Mouse (Mus musculus) intestine, embryonic 14.5 days (tissue): Measurements from ENCODE around the gene Pink1. TPM values are rescaled to one million over a fixed set of nuclear protein-coding genes. Genes with fewer than 3 reads are reported as not detected.

Experiments used
- ATAC-seq: fragments of 200-750 bp; cut with Nextera tagmentation; replicated peaks from 2 replicates; pipeline ENCODE4 v1.8.0; 2017; ENCODE audit warnings: low read depth, moderate number of reproducible peaks, moderate TSS enrichment, moderate library complexity; ENCODE audit not compliant: low FRiP score, low TSS enrichment
- DNase-seq: peaks from one replicate; pipeline ENCODE4 v3.0.0-alpha.2; 2018; ENCODE audit warnings: low spot score
- H3K27ac ChIP-seq: fragments of 300-500 bp; sonication (generic); 2 replicates; pipeline ENCODE4 v1.5.1; 2014; ENCODE audit warnings: low read depth, mild to moderate bottlenecking, control low read depth
- H3K27me3 ChIP-seq: fragments of 300-500 bp; sonication (generic); replicated peaks from 2 replicates; pipeline ENCODE4 v1.6.1; 2014; ENCODE audit warnings: low read length, control low read depth; ENCODE audit not compliant: control insufficient read depth, insufficient read depth
- H3K36me3 ChIP-seq: fragments of 300-500 bp; sonication (generic); 2 replicates; pipeline ENCODE4 v1.6.1; 2014; ENCODE audit warnings: low read length, control low read depth; ENCODE audit not compliant: control insufficient read depth, insufficient read depth
- H3K4me1 ChIP-seq: fragments of 300-500 bp; sonication (generic); replicated peaks from 2 replicates; pipeline ENCODE4 v1.6.1; 2014; ENCODE audit warnings: low read length, control low read depth, mixed read lengths; ENCODE audit not compliant: control insufficient read depth, insufficient read depth
- H3K4me2 ChIP-seq: fragments of 300-500 bp; sonication (generic); 2 replicates; pipeline ENCODE4 v1.6.1; 2014; ENCODE audit warnings: low read length
- H3K4me3 ChIP-seq: fragments of 300-500 bp; sonication (generic); 2 replicates; pipeline ENCODE4 v1.5.1; 2014; ENCODE audit warnings: low read depth, low read length, control low read depth, mixed read lengths
- H3K9ac ChIP-seq: fragments of 300-500 bp; sonication (generic); 2 replicates; pipeline ENCODE4 v1.6.1; 2014; ENCODE audit warnings: mild to moderate bottlenecking, low read length
- H3K9me3 ChIP-seq: fragments of 300-500 bp; sonication (generic); 2 replicates; pipeline ENCODE4 v1.6.1; 2016; ENCODE audit warnings: low read length, control low read depth; ENCODE audit not compliant: control insufficient read depth
- WGBS: fragments of 180-500 bp; shearing (Covaris S2); extraction: QIAGEN DNeasy Blood & Tissue Kit; methylation state at CpG from one replicate; pipeline ENCODE4 v1.1.7; 2014; 5-methylcytosine and 5-hydroxymethylcytosine counted together
- microRNA-seq: library from miRNA; unstranded; fragments of <30 nt; microRNA quantifications from one replicate; pipeline ENCODE4, GENCODE M21; 2016
- polyA plus RNA-seq: library from polyadenylated mRNA; unstranded; fragments of >200 nt; fragmentation: Nextera tagmentation; extraction: Ambion mirVana; gene quantifications from 2 replicates; pipeline ENCODE4 v1.2.1, GENCODE M21; 2014

The Pink1 gene
- polyA plus RNA-seq, 1 experiment from 2014 or later, result 20.5 TPM

DNA sequence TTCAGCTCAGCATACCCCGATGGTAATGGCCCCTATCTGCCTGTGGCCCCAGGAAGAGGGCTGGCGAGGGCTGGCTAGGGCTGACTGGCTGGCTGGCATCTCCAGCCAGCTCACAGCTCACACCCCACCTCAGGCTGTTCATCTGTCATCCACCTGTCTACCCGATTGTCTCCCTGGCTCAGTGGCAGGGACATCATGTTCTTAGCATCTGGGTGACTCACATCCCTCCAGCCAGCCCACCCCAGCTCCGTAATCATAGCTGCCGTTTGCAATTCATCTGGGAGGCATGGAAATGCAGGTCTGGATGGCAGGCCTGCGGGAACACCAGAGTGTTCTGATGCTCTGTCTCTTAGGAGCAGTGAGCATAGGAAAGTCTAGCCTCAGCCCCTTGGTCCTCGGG lies 47.8 kb downstream of the Pink1 start:
- 70% methylated on average over 7 of the region's 7 CpGs for WGBS
- H3K4me2 ChIP-seq, result no peak overlapping the region
- H3K4me3 ChIP-seq, result no peak overlapping the region
- H3K27ac ChIP-seq, result no peak overlapping the region
- no peak for ATAC-seq
- no peaks in the 10 kb centered on the region for H3K27me3 ChIP-seq
- no peaks in the 10 kb centered on the region for H3K36me3 ChIP-seq
- no peak for DNase-seq
- no peak overlapping the region for H3K9ac ChIP-seq
- no peaks in the 10 kb centered on the region for H3K4me1 ChIP-seq
- no peaks in the 10 kb centered on the region for H3K9me3 ChIP-seq

DNA sequence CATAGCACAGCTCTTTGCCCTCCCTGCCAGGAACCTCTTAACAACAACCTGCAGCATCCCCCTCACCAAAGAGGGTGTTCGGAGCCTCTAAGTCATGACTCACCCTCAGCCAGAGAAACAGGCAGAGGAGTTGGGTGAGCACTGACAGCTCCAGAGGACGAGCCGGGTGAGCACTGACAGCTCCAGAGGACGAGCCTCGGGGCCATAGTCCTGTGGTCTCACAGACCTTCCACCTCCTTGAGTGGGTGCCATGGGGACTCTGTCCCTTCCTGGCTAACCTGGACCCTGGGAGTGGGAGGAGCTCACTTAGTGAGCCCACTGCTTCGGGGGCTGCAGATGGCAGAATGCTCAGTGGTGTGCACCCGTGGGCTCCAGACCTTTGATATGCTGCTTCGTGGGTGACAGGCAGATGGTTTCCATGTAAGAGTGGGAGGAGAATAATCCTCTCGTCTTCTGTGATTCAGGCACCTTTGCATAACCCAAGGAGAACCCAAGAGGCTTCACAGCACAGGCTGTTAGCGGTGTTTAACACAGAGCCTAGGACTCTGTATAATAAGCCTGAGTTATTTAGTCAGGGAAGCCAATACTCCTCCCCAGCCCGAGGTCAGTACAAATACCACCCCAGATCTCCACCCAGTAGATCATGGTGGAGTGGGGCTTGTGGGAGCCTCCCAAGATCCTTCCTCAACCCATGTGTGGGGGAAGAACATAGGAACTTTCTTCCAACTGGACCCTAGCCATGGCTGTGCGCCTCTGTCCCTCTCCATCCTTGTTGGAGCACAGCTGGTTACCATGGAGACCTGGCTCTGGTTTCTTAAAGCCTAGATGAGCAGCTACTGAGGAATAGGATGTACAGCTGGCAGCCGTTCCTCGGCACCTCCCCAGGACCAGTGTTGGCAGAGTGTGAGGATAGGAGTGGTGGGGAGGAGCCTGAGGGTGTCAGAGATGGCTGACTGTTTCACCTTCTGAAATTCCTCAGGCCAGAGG lies 53.8 kb downstream of the Pink1 start:
- Histone ChIP-seq H3K9me3 (no peaks in the 10 kb centered on the region), H3K4me2 (no peak overlapping the region), H3K4me3 (no peak overlapping the region), H3K4me1 (no peaks in the 10 kb centered on the region), H3K27me3 (no peaks in the 10 kb centered on the region), H3K36me3 (no peaks in the 10 kb centered on the region), H3K9ac (no peak overlapping the region), H3K27ac (no peak overlapping the region)
- ATAC-seq, result 0 out of 2 replicates have a peak, but pooled peaks have one; percentile 17
- WGBS, result 62% methylated on average over 14 of the region's 14 CpGs
- no peak for DNase-seq

DNA sequence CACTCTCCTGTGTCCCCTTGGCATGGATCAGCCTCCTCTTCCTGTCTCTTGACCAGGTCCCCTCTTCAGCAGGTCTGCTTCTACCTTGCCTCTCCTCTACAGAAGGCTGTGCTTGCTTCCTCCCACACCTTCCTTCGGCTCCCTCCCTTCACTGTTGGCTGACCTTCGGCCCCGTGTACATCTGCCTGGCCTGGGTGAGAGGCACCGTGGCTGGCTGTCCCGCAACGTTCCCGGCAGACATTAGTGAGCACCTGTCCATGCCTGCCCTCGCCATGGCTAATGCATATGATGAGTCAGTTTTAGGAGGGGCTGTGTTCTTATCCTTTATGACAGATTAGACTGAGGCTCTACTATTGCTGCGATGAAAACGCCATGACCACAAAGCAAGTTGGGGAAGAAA lies 58.2 kb downstream of the Pink1 start:
- 77% methylated on average over 10 of the region's 10 CpGs for WGBS
- Histone ChIP-seq H3K4me2 (no peak overlapping the region), H3K4me3 (no peak overlapping the region), H3K36me3 (no peaks in the 10 kb centered on the region), H3K4me1 (no peaks in the 10 kb centered on the region), H3K9me3 (no peaks in the 10 kb centered on the region), H3K27me3 (peaks cover 10% of the 10 kb centered on the region), H3K9ac (no peak overlapping the region), H3K27ac (no peak overlapping the region)
- ATAC-seq, result no peak
- no peak for DNase-seq

Small RNA genes within 50 kb of the gene (microRNA-seq; reads per million reads assigned to microRNA genes)
- gene Gm27646, result not detected
- 0.85 reads per million, percentile 4 among the genes with 10 or more reads in this experiment for gene Mir7019

Other genes with a start within 250 kb of the Pink1 start
- 154 and 158 TPM in 2 replicates for gene Hp1bp3, start 110.0 kb downstream of the Pink1 start, polyA plus RNA-seq
- 1.0 and 1.2 TPM in 2 replicates for gene Sh2d5, start 75.9 kb downstream of the Pink1 start, polyA plus RNA-seq
- gene Kif17, start 75.9 kb downstream of the Pink1 start, polyA plus RNA-seq, result 0.69 and 1.0 TPM in 2 replicates
- gene Ddost, start 21.6 kb downstream of the Pink1 start, polyA plus RNA-seq, result 348 and 351 TPM in 2 replicates
- 12.3 and 17.5 TPM in 2 replicates for gene Cda, start 41.7 kb upstream of the Pink1 start, polyA plus RNA-seq
- 0.07 TPM in 2 replicates for gene Fam43b, start 70.2 kb upstream of the Pink1 start, polyA plus RNA-seq
- gene Mul1, start 108.4 kb upstream of the Pink1 start, polyA plus RNA-seq, result 19.4 and 20.1 TPM in 2 replicates
- 5.3 and 5.9 TPM in 2 replicates for gene Camk2n1, start 128.0 kb upstream of the Pink1 start, polyA plus RNA-seq